Mouse (Mus musculus) urinary bladder, postnatal 14 days (tissue): ENCODE data around the gene Gm853.
"Not testable (repeated sequence)": the region's sequence is repeated elsewhere in the genome, so short reads cannot be mapped to it uniquely, and the experiment has no call there.

Experiments used
- DNase-seq: peaks from one replicate; pipeline ENCODE4 v3.0.0; 2021; ENCODE audit warnings: low spot score

Gm853 gene

GRCm38 (mm10) chr4:130222179-130222578, at the start of gene Gm853:
Gm853 (minus strand) TSS chr4:130222401.
- DNase-seq, result no peak

- DNase-seq, result no peak
Observed at GRCm38 (mm10) chr4:130270611-130271347, 48.6 kb upstream of the Gm853 start.

- no peak for DNase-seq
Observed at GRCm38 (mm10) chr4:130270089-130270488, 47.9 kb upstream of the Gm853 start.

GRCm38 (mm10) chr4:130268736-130269135, 46.5 kb upstream of the Gm853 start:
- DNase-seq, result peak; percentile 50

- peak; percentile 28 for DNase-seq
Observed at GRCm38 (mm10) chr4:130267069-130267468, 44.9 kb upstream of the Gm853 start.

GRCm38 (mm10) chr4:130266601-130267000, 44.4 kb upstream of the Gm853 start:
- DNase-seq, result peak; percentile 21

GRCm38 (mm10) chr4:130264698-130265349, 42.6 kb upstream of the Gm853 start:
- DNase-seq, result peak; percentile 64

- DNase-seq, result no peak
Observed at GRCm38 (mm10) chr4:130264131-130264530, 41.9 kb upstream of the Gm853 start.

- DNase-seq, result no peak
Observed at GRCm38 (mm10) chr4:130260406-130260805, 38.2 kb upstream of the Gm853 start.

- DNase-seq, result no peak
Observed at GRCm38 (mm10) chr4:130252441-130253157, 30.4 kb upstream of the Gm853 start.

- no peak for DNase-seq
Observed at GRCm38 (mm10) chr4:130251763-130252162, 29.6 kb upstream of the Gm853 start.

GRCm38 (mm10) chr4:130251172-130251705, 29.0 kb upstream of the Gm853 start:
- no peak for DNase-seq

- DNase-seq, result no peak
Observed at GRCm38 (mm10) chr4:130248636-130249035, 26.4 kb upstream of the Gm853 start.

GRCm38 (mm10) chr4:130246132-130246531, 23.9 kb upstream of the Gm853 start:
- peak; percentile 83 for DNase-seq

GRCm38 (mm10) chr4:130244749-130245148, 22.5 kb upstream of the Gm853 start:
- no peak for DNase-seq

GRCm38 (mm10) chr4:130243621-130244020, 21.4 kb upstream of the Gm853 start:
- DNase-seq, result not testable (repeated sequence)

- no peak for DNase-seq
Observed at GRCm38 (mm10) chr4:130242956-130243355, 20.8 kb upstream of the Gm853 start.

- DNase-seq, result no peak
Observed at GRCm38 (mm10) chr4:130240695-130241094, 18.5 kb upstream of the Gm853 start.

- no peak for DNase-seq
Observed at GRCm38 (mm10) chr4:130237607-130238006, 15.4 kb upstream of the Gm853 start.

- DNase-seq, result no peak
Observed at GRCm38 (mm10) chr4:130236361-130236760, 14.2 kb upstream of the Gm853 start.

GRCm38 (mm10) chr4:130224071-130224470, 1.9 kb upstream of the Gm853 start:
- no peak for DNase-seq

- no peak for DNase-seq
Observed at GRCm38 (mm10) chr4:130220176-130220575, 2.0 kb downstream of the Gm853 start.

GRCm38 (mm10) chr4:130215392-130215791, 6.8 kb downstream of the Gm853 start:
- no peak for DNase-seq
